Mouse (Mus musculus): Measurements from ENCODE around the gene Ccdc116.
"Not testable (repeated sequence)": the region's sequence is repeated elsewhere in the genome, so short reads cannot be mapped to it uniquely, and the experiment has no call there.

The Ccdc116 gene

DNA sequence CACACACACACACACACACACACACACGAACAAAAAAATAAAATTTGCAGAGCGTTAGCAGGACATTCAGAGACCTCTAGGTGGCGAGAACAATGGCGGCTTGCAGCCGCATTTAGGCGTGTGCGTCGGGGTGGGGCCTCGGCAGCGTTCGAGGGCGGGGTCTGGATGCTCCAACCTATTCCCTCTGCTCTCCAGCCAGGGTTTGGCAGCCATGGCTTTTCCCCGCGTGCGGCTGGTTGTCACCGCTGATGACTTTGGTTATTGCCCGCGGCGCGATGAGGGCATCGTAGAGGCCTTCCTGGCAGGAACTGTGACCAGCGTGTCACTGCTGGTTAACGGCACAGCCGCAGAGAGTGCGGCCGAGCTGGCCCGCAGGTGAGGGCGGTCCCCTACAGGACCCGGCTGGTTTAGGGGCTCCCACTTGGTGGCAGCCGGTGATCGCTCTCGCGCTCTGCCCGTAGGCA is at the start of gene Ccdc116:
Ccdc116 (minus strand) TSS at position 458 of the 464 bp plus-strand sequence.
- peak; percentile 93 for DNase-seq (ENCODE audit: low read depth)

DNA sequence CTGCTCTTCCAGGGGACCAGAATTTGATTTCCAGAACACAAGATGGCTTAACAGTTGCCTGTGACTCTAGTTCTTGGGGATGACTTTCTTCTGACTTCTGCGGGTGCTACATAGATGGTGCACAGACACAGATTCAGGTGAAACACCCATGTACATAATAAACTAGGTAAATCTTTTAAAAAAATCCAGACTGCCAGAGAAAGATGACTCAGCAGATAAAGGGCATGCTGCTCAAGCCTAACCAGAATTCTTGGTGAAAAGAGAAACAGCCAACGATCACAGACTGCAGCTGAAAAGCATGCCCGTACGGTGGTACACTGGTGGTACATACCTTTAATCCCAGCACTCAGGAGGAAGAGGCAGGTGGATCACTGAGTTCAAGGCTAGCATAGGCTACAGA is 46.8 kb upstream of the Ccdc116 start:
- no peak for DNase-seq (ENCODE audit: low read depth)

DNA sequence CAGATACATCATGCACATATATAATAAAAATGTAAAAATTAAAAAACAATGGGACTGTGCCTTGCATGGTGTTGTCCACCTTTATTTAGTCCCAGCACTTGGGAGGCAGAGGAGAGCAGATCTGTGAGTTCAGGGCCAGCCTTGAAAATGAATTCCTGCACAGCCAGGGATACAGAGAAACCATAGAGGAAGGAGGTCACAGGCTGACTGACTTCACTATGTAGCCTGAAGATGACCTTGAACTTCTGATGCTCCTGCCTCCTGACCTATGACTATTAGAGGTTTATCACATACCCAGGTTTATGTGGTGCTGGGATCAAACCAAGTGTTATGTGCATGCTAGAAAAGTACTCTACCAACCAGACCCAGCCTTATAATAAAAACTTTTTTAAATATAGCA is 38.4 kb upstream of the Ccdc116 start:
- no peak for DNase-seq (ENCODE audit: low read depth)

DNA sequence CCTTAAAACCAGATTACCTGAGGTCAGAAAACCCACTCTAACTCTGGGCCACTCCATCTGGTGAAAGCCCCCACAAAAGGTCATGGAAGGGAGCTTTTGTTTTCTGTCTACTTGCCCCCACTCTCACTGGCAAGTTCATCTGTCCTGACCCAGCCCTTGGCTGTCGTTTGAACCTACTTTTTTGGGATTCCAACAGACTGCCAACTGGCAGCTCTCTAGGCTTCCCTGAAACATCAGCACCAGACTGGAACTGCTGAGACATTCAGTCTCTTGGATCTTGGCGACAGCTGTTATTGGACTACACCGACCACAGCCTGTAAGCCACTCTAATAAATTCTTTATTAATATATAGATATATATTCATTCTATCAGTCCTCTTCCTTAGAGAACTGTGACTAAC is 36.0 kb upstream of the Ccdc116 start:
- DNase-seq (ENCODE audit: low read depth), result no peak

DNA sequence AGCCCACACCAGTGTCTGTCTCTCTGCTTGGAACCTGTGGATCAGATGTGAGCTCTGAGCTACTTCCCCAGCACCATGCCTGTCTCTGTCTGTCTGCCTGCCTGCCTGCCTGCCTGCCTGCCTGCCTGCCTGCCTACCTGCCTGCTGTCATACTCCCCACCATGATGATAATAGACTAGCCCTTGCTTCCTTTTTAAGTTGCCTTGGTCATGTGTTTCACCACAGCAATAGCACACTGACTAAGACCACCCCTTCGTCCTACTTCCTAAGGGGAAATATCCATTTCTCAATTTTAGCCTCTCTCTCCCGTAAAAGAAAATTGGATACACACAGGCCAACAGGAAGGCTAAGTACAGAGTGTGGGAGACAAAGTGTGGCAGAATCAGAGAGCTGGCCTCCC is 35.1 kb upstream of the Ccdc116 start:
- no peak for DNase-seq (ENCODE audit: low read depth)

DNA sequence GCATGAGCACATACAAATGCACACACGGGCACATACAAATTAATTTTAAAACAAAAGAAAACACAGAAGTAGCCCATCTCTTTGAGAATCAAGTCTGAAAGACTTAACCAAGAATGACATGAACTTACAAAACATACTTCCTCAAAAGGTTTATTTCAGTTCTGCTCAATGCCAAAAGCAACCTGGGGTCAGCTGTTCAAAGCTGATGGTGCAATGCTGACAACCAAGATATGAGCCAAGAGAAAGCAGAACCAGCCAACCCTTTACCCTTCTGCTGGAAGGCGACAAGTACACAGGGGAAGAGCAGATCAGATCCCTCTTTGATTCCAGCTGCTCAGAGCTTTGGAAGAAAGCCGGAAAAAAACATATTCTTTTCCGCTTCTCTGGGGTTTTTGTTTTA is 34.4 kb upstream of the Ccdc116 start:
- no peak for DNase-seq (ENCODE audit: low read depth)

DNA sequence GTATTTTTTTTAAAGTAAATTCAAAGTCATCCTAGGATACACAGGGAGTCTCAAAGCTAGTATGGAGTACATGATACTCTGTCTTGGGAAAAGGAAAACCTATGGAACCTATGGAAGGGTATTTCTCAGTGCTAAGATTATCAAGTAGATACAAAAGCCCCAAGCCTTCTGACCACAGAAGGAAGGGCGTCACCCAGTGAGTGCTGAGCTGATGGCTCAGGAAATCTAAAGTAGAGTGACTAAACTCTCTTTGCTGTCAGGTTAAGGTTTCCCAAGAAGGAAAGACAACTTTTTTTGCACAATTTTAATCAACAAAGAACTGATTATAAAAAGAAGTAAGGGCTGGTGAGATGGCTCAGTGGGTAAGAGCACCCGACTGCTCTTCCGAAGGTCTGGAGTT is 32.7 kb upstream of the Ccdc116 start:
- peak; percentile 52 for DNase-seq (ENCODE audit: low read depth)

DNA sequence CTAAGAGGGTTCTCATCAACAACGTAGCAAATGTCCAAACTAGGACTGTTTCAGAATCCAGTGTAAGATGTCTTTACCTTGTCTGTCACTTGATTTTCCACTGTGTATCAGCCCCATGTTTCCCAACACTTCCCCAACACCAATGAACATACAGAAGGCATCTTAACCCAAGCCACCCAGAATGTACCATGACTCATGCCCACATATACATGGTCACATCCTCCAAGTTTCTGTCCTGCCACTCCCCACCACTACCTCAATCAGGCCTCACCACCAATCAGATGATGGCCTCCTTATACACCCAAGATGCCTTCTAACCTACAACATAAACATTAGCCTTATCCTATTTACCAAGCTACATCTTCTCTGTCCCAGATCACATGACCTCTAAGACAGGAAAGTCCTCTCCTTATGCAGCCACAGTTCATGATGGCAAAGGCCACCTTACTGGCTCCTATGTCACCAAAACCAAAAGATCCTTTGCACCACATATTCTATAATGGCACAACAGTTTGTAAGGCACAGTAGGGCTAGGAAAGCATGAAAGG is 30.7 kb upstream of the Ccdc116 start:
- DNase-seq (ENCODE audit: low read depth), result peak; percentile 32

DNA sequence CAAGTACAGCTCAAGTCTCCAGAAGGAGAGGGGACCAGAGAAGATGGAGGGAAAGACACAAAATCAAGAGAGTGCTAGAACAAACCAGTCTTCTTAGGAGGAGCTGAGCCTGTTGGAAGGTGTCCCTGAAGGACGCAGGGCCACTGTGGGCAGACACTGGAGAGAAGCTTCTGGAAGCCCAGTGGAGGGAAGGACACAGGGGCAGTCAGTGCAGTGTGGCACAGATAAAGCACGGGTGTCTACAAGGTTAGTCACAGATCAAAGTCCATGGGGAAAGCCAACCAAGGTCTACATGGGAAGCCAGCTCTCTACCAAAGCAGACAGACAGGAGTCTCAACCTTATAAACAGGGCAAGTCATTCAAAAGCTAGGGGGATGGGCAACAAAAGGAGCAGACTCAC is 28.7 kb upstream of the Ccdc116 start:
- DNase-seq (ENCODE audit: low read depth), result no peak

DNA sequence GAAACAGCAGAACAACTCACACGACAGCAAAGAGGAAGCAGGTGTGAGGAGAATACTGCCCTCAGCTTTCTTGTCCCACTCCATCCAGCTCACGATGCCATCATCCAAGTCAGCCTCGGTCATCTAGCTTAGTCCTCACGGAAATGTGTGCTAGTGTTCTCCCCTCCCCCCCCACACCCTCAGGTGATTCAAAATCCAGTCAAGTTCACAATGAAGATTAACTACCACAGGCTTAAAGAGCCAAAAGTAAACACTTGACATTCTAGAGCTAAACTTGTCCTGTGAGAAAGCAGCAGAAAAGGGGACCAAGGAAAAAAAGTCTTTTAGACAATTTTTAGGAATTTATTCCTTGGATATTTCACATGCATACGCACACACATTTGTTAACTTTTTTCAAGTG is 21.0 kb upstream of the Ccdc116 start:
- no peak for DNase-seq (ENCODE audit: low read depth)

DNA sequence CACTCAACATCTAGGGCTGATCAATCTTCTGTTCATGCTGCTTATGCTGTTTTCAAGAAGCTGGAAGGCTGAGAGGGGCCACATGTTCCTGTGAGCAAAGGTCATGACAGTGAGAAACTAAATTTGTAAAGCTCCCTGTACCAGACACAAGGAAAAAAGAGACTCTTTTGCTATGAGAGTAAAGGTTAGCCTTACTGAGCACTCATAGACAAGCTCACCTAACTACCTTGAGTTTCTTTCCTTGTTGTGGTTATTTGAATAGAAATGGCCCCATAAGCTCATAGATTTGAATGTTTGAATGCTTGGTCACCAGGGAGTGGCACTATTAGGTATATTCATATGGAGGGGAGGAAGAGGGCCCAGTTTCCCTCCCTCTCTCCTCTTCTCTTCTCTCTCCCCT is 20.1 kb upstream of the Ccdc116 start:
- no peak for DNase-seq (ENCODE audit: low read depth)

DNA sequence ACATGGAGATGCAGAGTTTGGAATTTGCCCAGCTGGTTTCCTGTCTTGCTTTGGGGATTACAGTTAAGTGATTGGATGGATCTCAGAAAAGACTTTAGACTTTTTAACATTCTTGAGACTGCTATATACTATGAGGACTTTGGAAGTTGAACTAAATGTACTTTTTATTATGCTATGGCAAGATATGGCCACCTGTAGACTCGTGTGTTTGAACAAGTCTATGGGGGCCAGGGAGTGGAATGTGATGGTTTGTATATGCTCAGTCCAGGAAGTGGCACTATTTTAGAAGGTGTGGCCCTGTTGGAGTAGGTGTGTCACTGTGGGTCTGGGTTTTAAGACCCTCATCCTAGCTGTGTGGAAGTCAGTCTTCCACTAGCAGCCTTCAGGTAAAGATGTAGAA is 18.4 kb upstream of the Ccdc116 start:
- not testable (repeated sequence) for DNase-seq (ENCODE audit: low read depth)

DNA sequence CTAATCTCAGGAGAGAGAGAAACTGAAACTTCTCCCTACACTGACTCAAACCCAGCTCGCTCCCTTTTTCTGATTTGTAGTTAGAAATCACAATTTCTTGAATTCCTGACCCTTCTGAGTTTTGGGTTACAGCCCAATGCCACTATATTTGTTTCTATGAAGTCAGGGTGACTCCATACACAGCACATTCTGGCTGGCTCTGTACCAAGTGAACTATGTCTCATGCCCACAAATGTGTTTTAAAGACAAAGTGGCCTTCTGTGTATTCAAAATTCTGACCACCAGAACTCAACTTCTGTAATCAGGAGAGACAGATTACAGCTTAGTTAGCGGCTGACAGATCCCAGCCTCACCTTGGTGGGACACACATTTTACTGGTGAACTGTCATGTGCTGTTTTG is 7.3 kb upstream of the Ccdc116 start:
- no peak for DNase-seq (ENCODE audit: low read depth)

DNA sequence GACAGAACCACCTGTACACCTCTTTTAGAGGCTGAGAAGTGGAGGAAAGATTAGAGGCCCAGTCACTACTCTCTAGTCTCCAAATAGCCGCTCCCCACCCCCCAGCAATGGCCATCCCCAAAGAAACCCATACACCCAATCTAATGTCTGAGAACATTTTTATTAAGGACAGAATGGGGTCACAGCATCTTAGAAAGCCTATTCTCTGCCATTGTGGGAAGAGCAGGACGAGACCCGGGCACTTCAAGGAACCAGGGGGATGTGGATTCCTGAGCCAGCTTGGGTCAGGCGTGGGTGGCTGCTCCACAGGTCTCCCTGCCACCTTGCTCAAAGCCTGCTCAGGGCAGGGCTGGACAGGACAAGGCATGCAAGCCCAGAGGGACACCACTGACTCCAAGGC is 4.8 kb upstream of the Ccdc116 start:
- DNase-seq (ENCODE audit: low read depth), result no peak

DNA sequence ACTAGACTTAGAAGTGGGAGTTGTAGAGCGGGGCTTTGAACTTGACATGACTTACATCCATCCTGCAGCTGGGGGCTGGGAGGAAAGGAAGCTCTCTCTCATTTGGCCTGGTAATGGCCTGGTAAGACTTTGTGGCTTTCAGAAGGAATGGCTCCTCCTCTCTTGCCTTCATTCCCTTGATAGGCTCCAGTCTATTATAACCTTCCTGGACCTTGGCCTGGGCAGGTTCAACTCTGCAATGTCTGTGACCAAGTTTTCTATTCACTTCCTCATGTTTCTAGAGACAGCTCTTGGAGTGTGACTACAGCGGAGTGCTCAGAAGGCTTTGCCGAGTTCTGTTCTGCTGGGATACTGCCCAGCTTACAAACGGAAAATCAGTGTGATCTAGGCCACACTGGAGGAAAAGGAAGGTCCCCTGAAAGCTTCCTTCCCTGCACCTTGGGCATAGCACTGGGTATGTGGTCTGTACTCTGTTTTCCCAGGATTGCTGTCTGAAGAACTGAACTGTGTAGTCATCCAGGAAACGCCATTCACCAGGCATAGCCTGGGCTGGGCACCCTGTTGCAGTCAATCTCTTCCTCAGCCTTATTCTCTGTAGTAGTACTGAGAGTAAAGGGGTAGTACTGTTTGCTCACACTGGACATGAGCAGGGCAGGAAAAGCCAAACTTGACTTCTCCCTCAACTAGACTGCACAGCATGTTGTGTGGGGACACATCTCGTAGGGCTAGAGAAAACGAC is 3.7 kb upstream of the Ccdc116 start:
- no peak for DNase-seq (ENCODE audit: low read depth)

DNA sequence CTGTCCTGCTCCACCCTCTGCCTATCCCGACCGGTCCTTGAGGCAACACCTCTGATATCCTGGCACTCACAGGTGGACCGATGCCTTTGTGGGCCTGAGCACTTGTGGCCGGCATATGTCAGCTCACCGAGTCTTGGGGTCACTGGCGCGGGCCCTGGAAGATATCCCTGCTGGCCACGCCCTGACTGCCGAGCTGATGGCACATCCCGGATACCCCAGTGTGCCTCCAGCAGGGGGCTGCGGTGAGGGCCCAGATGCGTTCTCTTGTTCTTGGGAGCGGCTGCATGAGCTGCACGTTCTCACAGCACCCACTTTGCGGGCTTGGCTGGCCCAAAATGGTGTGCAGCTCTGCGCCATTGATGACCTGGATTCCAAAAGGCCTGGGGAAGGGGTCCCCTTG is 1.1 kb upstream of the Ccdc116 start:
- peak; percentile 55 for DNase-seq (ENCODE audit: low read depth)

DNA sequence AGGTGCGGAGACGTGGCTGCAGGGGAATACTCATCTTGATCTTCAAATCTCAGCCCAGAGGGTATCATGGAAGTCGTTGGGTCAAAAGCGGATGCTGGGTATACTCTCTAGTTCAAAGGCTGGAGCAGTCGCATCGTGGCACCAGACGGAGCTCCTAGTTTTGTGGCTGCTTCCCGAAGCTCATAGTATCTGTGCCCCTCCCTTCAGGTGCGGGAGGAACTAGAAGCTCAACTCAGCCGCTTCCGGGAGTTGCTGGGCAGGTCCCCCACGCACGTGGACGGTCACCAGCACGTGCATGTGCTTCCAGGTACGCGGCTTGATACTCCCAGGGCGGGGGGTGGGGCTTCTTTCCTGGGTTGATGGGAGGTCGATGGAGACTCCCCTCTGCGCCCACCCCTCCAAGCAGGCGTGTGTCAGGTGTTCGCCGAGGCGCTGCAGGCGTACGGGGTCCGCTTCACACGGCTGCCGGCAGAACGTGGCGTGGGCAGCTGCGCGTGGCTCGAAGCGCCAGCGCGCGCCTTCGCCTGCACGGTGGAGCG is 431 bp upstream of the Ccdc116 start:
- peak; percentile 74 for DNase-seq (ENCODE audit: low read depth)

DNA sequence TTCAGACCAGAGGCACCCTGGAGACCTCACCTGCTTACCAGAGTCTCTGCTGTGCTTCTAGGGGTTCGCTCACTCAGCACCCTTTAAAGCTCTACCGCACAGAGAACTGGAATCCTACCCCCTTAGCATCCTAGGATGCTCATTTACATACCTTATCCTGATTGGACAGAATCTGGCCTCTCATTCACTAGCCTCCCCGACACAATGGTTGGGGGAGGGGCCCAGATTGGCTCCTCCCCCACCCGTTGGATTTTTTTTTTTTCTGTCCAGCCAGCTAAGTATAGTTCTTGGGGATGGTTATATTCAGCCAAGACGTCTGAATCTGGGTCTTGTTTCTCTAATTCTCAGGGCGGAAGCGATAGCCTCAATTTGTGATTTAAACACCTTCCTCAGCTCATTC is 2.7 kb downstream of the Ccdc116 start, which contains the start of gene Ydjc:
Ydjc (plus strand) TSS at position 283 of the 400 bp plus-strand sequence.
- peak; percentile 53 for DNase-seq (ENCODE audit: low read depth)

DNA sequence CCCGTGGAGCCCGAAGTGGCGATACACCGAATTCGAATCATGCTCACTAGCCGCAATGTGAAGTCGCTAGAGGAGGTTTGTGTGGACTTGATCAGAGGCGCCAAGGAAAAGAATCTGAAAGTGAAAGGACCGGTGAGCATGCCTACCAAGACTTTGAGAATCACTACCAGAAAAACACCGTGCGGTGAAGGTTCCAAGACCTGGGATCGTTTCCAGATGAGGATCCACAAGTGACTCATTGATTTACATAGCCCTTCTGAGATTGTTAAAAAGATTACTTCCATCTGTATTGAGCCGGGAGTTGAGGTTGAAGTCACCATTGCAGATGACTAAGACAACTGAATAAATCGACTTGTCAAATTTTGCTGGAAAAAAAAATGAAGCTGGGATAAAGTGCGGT is 9.7 kb downstream of the Ccdc116 start:
- DNase-seq (ENCODE audit: low read depth), result no peak

DNA sequence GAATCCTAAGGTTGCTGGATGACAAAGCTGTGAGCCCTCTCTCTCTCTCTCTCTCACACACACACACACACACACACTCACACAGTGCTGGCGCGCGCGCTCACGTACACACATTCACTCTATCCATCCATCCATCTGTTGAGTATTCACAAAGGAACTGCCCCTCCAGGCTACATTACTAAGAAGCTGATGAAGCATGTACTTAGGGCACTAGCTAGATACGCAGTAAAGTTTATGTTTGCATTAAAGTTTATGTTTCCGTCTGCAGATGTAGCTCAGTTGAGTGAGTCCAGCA is 14.2 kb downstream of the Ccdc116 start:
- DNase-seq (ENCODE audit: low read depth), result no peak

DNA sequence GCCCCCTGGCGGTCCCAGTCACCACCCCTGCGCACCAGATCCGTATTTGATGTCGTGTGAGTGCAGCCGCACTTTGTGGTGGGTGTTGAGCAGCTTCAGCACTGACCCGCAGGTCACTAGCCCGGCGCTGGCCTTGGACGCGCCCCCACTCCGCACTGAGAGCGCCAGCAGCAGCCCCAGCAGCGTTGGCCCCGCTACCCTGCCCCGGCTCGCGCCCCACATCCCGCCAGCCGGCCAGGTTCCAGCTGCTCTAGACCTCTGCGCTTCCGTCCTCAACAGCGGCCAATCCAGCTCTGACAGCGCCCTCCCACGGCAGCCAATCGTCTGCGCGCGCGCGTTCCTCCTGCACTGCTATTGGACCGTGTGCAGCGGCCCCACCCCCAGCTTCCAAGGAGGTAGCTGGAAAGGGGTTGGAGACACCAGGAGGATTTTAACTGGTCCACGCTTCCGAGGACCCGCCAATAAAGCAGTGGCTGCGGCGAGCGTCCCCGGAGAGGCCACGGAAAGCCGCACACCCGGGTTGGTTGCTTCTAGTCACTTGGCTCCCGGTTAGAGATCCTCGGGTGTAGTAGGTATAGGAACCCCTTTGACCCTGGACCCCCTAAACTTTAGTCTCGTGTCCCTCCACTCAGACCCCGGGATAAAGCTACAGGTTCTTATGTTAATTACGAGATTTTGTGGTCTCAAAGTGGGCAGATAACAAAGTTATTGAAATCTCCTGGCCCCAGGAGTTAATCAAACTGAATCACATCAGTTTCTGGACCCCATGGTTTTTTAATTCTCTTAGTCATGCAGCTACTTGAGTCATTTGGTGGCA is 14.7 kb downstream of the Ccdc116 start, which contains the start of gene Sdf2l1:
Sdf2l1 (minus strand) TSS at position 295 of the 817 bp plus-strand sequence.
- peak; percentile 98 for DNase-seq (ENCODE audit: low read depth)

DNA sequence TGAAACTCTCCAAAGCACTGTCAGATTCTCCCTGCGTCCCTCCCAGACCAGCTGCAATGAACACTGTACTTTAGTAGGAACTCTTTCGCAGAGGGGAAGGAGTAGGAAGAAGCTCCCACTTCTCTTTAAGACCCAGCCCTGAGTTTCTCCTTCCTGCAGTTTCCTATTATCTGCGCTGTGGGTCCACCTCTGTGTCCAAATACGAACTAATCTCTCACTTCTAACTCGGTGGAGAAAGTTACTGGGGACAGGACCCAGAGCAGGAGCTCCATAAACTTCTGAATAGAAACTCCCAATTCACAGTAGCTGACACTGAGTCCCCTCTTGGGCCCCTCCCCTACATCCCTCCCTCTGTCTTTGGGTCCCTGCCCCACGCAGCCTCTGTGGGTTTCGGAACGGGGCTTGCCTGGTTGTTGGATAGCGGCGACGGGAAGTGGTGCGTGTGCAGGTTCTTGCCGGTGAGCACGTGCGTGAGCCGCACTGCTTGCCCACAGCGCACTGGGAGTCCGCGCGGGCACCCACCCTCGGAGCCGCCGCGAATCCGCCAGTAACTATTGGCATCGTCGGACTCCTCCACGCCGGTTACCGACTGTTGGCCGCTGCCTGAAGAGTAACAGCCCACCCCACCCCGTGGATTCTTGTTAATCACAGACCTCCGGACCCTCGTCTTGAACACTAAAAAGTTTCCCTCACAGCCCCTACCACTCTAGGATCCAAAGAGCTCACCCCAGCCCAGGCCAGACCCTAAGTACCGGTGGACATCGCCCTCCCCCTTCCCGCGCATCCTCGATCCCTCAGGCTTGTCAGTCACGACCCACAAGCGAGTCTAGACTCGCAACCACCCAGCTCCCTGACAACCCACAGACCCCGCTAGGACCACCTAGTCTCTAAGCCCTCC is 15.6 kb downstream of the Ccdc116 start:
- DNase-seq (ENCODE audit: low read depth), result peak; percentile 75

All from induced T-regulatory cell, adult 2 months (primary cell).